Mouse (Mus musculus) lung, embryonic 16.5 days (tissue): ENCODE measurements around the gene Prkn. TPM values are rescaled to one million over a fixed set of nuclear protein-coding genes. Genes with fewer than 3 reads are reported as not detected.

ENCODE experiments used
- ATAC-seq: fragments of 200-750 bp; cut with Nextera tagmentation; 2 replicates; pipeline ENCODE4 v1.8.0; 2017; ENCODE audit warnings: low read depth, mild to moderate bottlenecking, moderate library complexity
- H3K27ac ChIP-seq: fragments of 300-500 bp; sonication (generic); 2 replicates; pipeline ENCODE4 v1.5.1; 2014; ENCODE audit warnings: mild to moderate bottlenecking, control low read depth, low read length
- H3K27me3 ChIP-seq: fragments of 300-500 bp; sonication (generic); 2 replicates; pipeline ENCODE4 v1.6.1; 2014; ENCODE audit warnings: low read depth, low read length, mixed read lengths; ENCODE audit not compliant: control insufficient read depth, insufficient read depth
- H3K36me3 ChIP-seq: fragments of 300-500 bp; sonication (generic); 2 replicates; pipeline ENCODE4 v1.6.1; 2014; ENCODE audit warnings: low read length; ENCODE audit not compliant: control insufficient read depth, insufficient read depth
- H3K4me1 ChIP-seq: fragments of 300-500 bp; sonication (generic); replicated peaks from 2 replicates; pipeline ENCODE4 v1.6.1; 2014; ENCODE audit warnings: low read length, mixed read lengths; ENCODE audit not compliant: control insufficient read depth, insufficient read depth
- H3K4me2 ChIP-seq: fragments of 300-500 bp; sonication (generic); 2 replicates; pipeline ENCODE4 v1.6.1; 2014; ENCODE audit warnings: low read depth, low read length, control low read depth
- H3K4me3 ChIP-seq: fragments of 300-500 bp; sonication (generic); 2 replicates; pipeline ENCODE4 v1.5.1; 2014; ENCODE audit warnings: mild to moderate bottlenecking, low read length, control low read depth
- H3K9ac ChIP-seq: fragments of 300-500 bp; sonication (generic); 2 replicates; pipeline ENCODE4 v1.6.1; 2014; ENCODE audit warnings: low read length, control low read depth
- H3K9me3 ChIP-seq: fragments of 300-500 bp; sonication (generic); 2 replicates; pipeline ENCODE4 v1.6.1; 2016; ENCODE audit warnings: low read length; ENCODE audit not compliant: control insufficient read depth
- WGBS: fragments of 180-500 bp; shearing (Covaris S2); extraction: QIAGEN DNeasy Blood & Tissue Kit; methylation state at CpG from one replicate; pipeline ENCODE4 v1.1.7; 2014; 5-methylcytosine and 5-hydroxymethylcytosine counted together
- polyA plus RNA-seq: library from polyadenylated mRNA; unstranded; fragments of >200 nt; fragmentation: Nextera tagmentation; extraction: Ambion mirVana; gene quantifications from 2 replicates; pipeline ENCODE4 v1.2.1, GENCODE M21; 2015

The Prkn gene
- polyA plus RNA-seq, 1 experiment from 2014 or later = 1.8 TPM

GRCm38 (mm10) chr17:12039922-12040321 is 1199.7 kb downstream of the Prkn start:
- no peak for ATAC-seq
- H3K27me3 ChIP-seq = no peaks in the 10 kb centered on the region; the same call in 1 of the 2 replicates
- no peaks in the 10 kb centered on the region for H3K9me3 ChIP-seq
- no peak overlapping the region for H3K27ac ChIP-seq
- H3K4me3 ChIP-seq = no peak overlapping the region
- peaks cover 5% of the 10 kb centered on the region; the same call in 1 of the 2 replicates for H3K4me1 ChIP-seq
- H3K4me2 ChIP-seq = no peak overlapping the region
- H3K36me3 ChIP-seq = no peaks in the 10 kb centered on the region
- WGBS = 63% methylated on average over 3 of the region's 3 CpGs
- no peak overlapping the region for H3K9ac ChIP-seq

- H3K4me1 ChIP-seq = peaks cover 6% of the 10 kb centered on the region; the same call in 1 of the 2 replicates
- no peak overlapping the region for H3K4me3 ChIP-seq
- no peak for ATAC-seq
- no peaks in the 10 kb centered on the region for H3K36me3 ChIP-seq
- H3K9ac ChIP-seq = no peak overlapping the region
- H3K4me2 ChIP-seq = no peak overlapping the region
- no peaks in the 10 kb centered on the region; the same call in 1 of the 2 replicates for H3K27me3 ChIP-seq
- no peaks in the 10 kb centered on the region for H3K9me3 ChIP-seq
- no peak overlapping the region for H3K27ac ChIP-seq
- WGBS = 81% methylated on average over 5 of the region's 5 CpGs
Measured at GRCm38 (mm10) chr17:12040546-12040945, 1200.4 kb downstream of the Prkn start.

GRCm38 (mm10) chr17:12041091-12041655 is 1201.0 kb downstream of the Prkn start:
- H3K4me3 ChIP-seq = no peak overlapping the region
- ATAC-seq = no peak
- no peaks in the 10 kb centered on the region; the same call in 1 of the 2 replicates for H3K27me3 ChIP-seq
- no peaks in the 10 kb centered on the region for H3K9me3 ChIP-seq
- no peak overlapping the region for H3K4me2 ChIP-seq
- peaks cover 9% of the 10 kb centered on the region; the same call in 1 of the 2 replicates for H3K4me1 ChIP-seq
- no peak overlapping the region for H3K27ac ChIP-seq
- H3K36me3 ChIP-seq = no peaks in the 10 kb centered on the region
- 91% methylated on average over 5 of the region's 5 CpGs for WGBS
- H3K9ac ChIP-seq = no peak overlapping the region

GRCm38 (mm10) chr17:12042561-12043256 is 1202.5 kb downstream of the Prkn start:
- WGBS = 55% methylated on average over 14 of the region's 14 CpGs
- peak; percentile 33 for ATAC-seq

GRCm38 (mm10) chr17:12044222-12044621 is 1204.0 kb downstream of the Prkn start:
- WGBS = 66% methylated on average over 8 of the region's 8 CpGs
- Histone ChIP-seq H3K9me3 (no peaks in the 10 kb centered on the region), H3K9ac (no peak overlapping the region), H3K36me3 (no peaks in the 10 kb centered on the region), H3K4me3 (no peak overlapping the region), H3K27ac (no peak overlapping the region), H3K4me2 (no peak overlapping the region), H3K27me3 (no peaks in the 10 kb centered on the region; the same call in 1 of the 2 replicates), H3K4me1 (peaks cover 10% of the 10 kb centered on the region; the same call in 1 of the 2 replicates)
- no peak for ATAC-seq

More at GRCm38 (mm10) chr17:12042561-12043256, 1202.5 kb downstream of the Prkn start:
- H3K9ac ChIP-seq = no peak overlapping the region
- no peaks in the 10 kb centered on the region for H3K36me3 ChIP-seq
- H3K9me3 ChIP-seq = no peaks in the 10 kb centered on the region
- H3K4me2 ChIP-seq = no peak overlapping the region
- peaks cover 10% of the 10 kb centered on the region; the same call in 1 of the 2 replicates for H3K4me1 ChIP-seq
- no peak overlapping the region for H3K4me3 ChIP-seq
- no peaks in the 10 kb centered on the region; the same call in 1 of the 2 replicates for H3K27me3 ChIP-seq
- H3K27ac ChIP-seq = no peak overlapping the region

GRCm38 (mm10) chr17:12045861-12046273 is 1205.7 kb downstream of the Prkn start:
- no peak overlapping the region for H3K27ac ChIP-seq
- peak; percentile 48 for ATAC-seq

GRCm38 (mm10) chr17:12047032-12047431 is 1206.8 kb downstream of the Prkn start:
- Histone ChIP-seq H3K4me1 (peaks cover 10% of the 10 kb centered on the region; the same call in 1 of the 2 replicates), H3K4me3 (no peak overlapping the region), H3K36me3 (no peaks in the 10 kb centered on the region), H3K9ac (no peak overlapping the region), H3K9me3 (no peaks in the 10 kb centered on the region), H3K4me2 (no peak overlapping the region), H3K27me3 (no peaks in the 10 kb centered on the region; the same call in 1 of the 2 replicates), H3K27ac (no peak overlapping the region)
- ATAC-seq = no peak
- 82% methylated on average over 7 of the region's 7 CpGs for WGBS

More at GRCm38 (mm10) chr17:12045861-12046273, 1205.7 kb downstream of the Prkn start:
- no peaks in the 10 kb centered on the region; the same call in 1 of the 2 replicates for H3K27me3 ChIP-seq
- H3K4me1 ChIP-seq = peaks cover 10% of the 10 kb centered on the region; the same call in 1 of the 2 replicates
- no peaks in the 10 kb centered on the region for H3K9me3 ChIP-seq
- WGBS = 56% methylated on average over 5 of the region's 5 CpGs
- H3K9ac ChIP-seq = no peak overlapping the region
- no peak overlapping the region for H3K4me2 ChIP-seq
- H3K36me3 ChIP-seq = no peaks in the 10 kb centered on the region
- H3K4me3 ChIP-seq = no peak overlapping the region

- WGBS = 45% methylated on average over 6 of the region's 6 CpGs
- Histone ChIP-seq H3K27ac (no peak overlapping the region), H3K4me1 (peaks cover 9% of the 10 kb centered on the region; the same call in 1 of the 2 replicates), H3K27me3 (no peaks in the 10 kb centered on the region; the same call in 1 of the 2 replicates), H3K9me3 (no peaks in the 10 kb centered on the region), H3K9ac (no peak overlapping the region), H3K4me2 (no peak overlapping the region), H3K36me3 (no peaks in the 10 kb centered on the region), H3K4me3 (no peak overlapping the region)
- no peak for ATAC-seq
Measured at GRCm38 (mm10) chr17:12047523-12047922, 1207.3 kb downstream of the Prkn start.
